In the genomic region with DNA sequence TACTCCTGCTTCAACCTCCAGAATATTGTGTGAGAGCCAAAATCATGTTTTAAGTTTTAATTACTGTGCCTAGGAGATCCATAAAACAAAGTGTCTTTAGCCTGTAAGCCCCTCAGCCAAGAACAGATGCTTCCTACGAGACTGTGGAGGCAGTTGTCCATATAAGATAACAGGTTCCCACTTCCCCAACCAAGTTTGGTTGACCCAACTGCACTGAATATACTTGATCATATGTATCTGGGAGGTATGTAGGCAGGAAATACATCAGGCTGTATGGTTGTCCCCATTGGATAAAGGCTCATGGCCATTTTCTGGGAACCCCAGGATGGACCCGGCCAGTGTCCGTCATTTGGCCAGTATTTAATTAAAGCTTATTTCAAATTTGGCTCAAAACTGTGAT, we compare ENCODE assay signal across 28 mouse cellular contexts. TPM values are rescaled to one million over a fixed set of nuclear protein-coding genes. Genes with fewer than 3 reads are reported as not detected.
"Had no signal": no experiment of that assay in that cellular context is flagged by ENCODE, and none has a peak within 500 bp of the region (broad histone marks: within the 10 kb centered on the region; RNA-seq: fewer than 3 reads in every experiment).

No protein-coding gene starts in this region.

- H3K4me1 ChIP-seq: midbrain, embryonic 13.5 days; stomach, embryonic 15.5 days had no signal

- H3K4me2 ChIP-seq: limb, embryonic 12.5 days; limb, embryonic 15.5 days; liver, embryonic 11.5 days; lung, embryonic 14.5 days; midbrain, embryonic 13.5 days; neural tube, embryonic 13.5 days; stomach, embryonic 15.5 days had no signal

- H3K4me3 ChIP-seq: limb, embryonic 12.5 days; limb, embryonic 15.5 days; megakaryocyte, embryonic 14.5 days; midbrain, embryonic 10.5 days; midbrain, embryonic 13.5 days; myocyte; neural tube, embryonic 13.5 days; stomach, embryonic 15.5 days had no signal

- H3K9ac ChIP-seq: limb, embryonic 12.5 days; limb, embryonic 15.5 days; liver, embryonic 14.5 days; liver, postnatal 0 days; lung, embryonic 14.5 days; midbrain, embryonic 13.5 days; neural tube, embryonic 13.5 days; stomach, embryonic 15.5 days had no signal

- ATAC-seq: liver, postnatal 0 days; lung, postnatal 0 days; midbrain, embryonic 13.5 days; midbrain, embryonic 16.5 days had no signal

- DNase-seq: kidney, postnatal 4 days; left cerebral cortex, postnatal 4 days; liver, postnatal 0 days; lung, embryonic 14.5 days; retina, postnatal 1 day; right cerebral cortex, postnatal 25 days; spleen, adult 18-20 months; thymus, postnatal 36 days had no signal

- H3K36me3 ChIP-seq: limb, embryonic 12.5 days; limb, embryonic 15.5 days; midbrain, embryonic 10.5 days; midbrain, embryonic 13.5 days; neural tube, embryonic 13.5 days; stomach, embryonic 15.5 days had no signal

- H3K27ac ChIP-seq: limb, embryonic 12.5 days; limb, embryonic 15.5 days; liver, embryonic 14.5 days; macrophage; midbrain, embryonic 10.5 days; midbrain, embryonic 13.5 days; neural tube, embryonic 13.5 days; stomach, embryonic 15.5 days had no signal

- H3K27me3 ChIP-seq: limb, embryonic 12.5 days; limb, embryonic 15.5 days; midbrain, embryonic 13.5 days; neural tube, embryonic 13.5 days; stomach, embryonic 15.5 days had no signal

- H3K9me3 ChIP-seq: limb, embryonic 12.5 days; limb, embryonic 15.5 days; midbrain, embryonic 10.5 days; midbrain, embryonic 13.5 days; neural tube, embryonic 13.5 days; stomach, embryonic 15.5 days had no signal

RNA-seq across cellular contexts. Expression of a gene that starts 44.1 kb away (rescaled TPM):
- total RNA-seq: layer of hippocampus, adult 18-20 months; layer of hippocampus, postnatal 14 days; left cerebral cortex, adult 8-10 months; left cerebral cortex, postnatal 14 days; left cerebral cortex, postnatal 4 days; monocyte, adult 5-6 weeks; neutrophil, adult 5-6 weeks had no signal
- polyA plus RNA-seq: kidney, embryonic 16.5 days; limb, embryonic 12.5 days; limb, embryonic 15.5 days; liver, embryonic 11.5 days; liver, embryonic 14.5 days; liver, postnatal 0 days; lung, embryonic 14.5 days; lung, postnatal 0 days; macrophage; midbrain, embryonic 10.5 days; midbrain, embryonic 13.5 days; midbrain, embryonic 16.5 days; myocyte; neural tube, embryonic 13.5 days; stomach, embryonic 15.5 days had no signal
